Mouse (Mus musculus) urinary bladder, adult 2 months (tissue): Measurements from ENCODE around the gene Mgat4c. TPM values are rescaled to one million over a fixed set of nuclear protein-coding genes. Genes with fewer than 3 reads are reported as not detected.

Experiments
- DNase-seq: peaks from one replicate; pipeline ENCODE4 v3.0.0; 2022; ENCODE audit warnings: low spot score
- polyA plus RNA-seq: library from polyadenylated mRNA; depleted of rRNA; stranded (reverse); fragments of >200 nt; gene quantifications from 2 replicates; pipeline ENCODE4 v1.2.3, GENCODE M21; 2012; rRNA removed

Gene Mgat4c
- polyA plus RNA-seq = not detected in 2 replicates

GRCm38 (mm10) chr10:101681437-101681912 is at the start of gene Mgat4c:
Gene Mgat4c, plus strand, starts transcription at chr10:101681487.
- DNase-seq = no peak

GRCm38 (mm10) chr10:101635266-101635665 is 46.0 kb upstream of the Mgat4c start:
- no peak for DNase-seq

GRCm38 (mm10) chr10:101641048-101641447 is 40.2 kb upstream of the Mgat4c start:
- no peak for DNase-seq

GRCm38 (mm10) chr10:101681914-101682313 is 627 bp downstream of the Mgat4c start:
- no peak for DNase-seq

DNA sequence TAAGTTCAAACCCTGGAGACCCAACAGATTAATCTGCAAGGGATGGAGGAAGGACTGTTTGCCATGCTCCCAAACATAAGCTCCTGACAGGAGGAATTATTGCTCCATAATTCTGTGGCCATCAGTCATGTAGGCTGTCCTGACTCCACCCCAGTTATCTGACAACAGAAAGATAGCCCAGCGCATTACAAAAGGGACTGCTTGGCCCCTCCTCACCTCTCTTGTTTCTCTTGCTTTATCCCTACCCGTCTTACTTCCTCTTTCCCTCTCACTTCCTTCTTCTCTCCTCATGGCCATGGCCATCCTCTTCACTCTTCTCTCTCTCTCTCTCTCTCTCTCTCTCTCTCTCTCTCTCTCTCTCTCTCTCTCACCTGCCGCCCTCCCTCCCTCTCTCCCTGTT is 80.5 kb downstream of the Mgat4c start:
- DNase-seq = no peak

- DNase-seq = no peak
These were observed 89.4 kb downstream of the Mgat4c start for GRCm38 (mm10) chr10:101770688-101771087.

- DNase-seq = no peak
These were observed 89.9 kb downstream of the Mgat4c start for GRCm38 (mm10) chr10:101771157-101771556.

GRCm38 (mm10) chr10:101783161-101783744 is 102.0 kb downstream of the Mgat4c start:
- DNase-seq = no peak

- DNase-seq = no peak
These were observed 114.2 kb downstream of the Mgat4c start for GRCm38 (mm10) chr10:101795507-101795906.

DNA sequence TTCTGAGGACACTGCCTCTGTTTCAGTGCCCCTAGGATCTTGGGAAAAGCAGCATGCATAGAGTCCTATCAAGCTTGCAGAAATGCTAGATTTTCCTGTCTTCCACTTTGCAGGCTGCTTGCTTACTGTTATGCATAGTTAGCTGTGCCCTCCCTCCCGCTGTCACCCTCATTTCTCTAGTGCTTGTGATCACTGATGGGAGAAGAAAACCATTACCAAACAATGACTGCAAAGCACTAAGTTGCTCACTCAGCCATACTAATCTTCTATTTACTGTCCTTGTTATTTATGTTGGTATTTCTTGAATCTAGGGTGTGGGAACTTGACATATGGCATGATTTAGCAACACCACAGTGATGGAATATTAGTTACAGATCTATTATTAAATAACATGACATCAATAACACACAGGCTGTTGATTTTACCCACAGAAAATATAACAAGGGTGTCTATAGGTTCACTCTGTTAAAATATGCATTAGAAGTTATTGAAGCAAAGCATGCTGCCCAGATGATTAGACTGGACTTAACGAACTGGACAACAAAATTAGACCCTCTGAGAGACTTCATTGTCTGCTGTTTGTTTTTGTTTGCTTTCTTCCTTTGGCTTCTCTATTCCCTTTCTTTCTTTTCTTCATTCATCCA is 117.7 kb downstream of the Mgat4c start:
- no peak for DNase-seq

DNA sequence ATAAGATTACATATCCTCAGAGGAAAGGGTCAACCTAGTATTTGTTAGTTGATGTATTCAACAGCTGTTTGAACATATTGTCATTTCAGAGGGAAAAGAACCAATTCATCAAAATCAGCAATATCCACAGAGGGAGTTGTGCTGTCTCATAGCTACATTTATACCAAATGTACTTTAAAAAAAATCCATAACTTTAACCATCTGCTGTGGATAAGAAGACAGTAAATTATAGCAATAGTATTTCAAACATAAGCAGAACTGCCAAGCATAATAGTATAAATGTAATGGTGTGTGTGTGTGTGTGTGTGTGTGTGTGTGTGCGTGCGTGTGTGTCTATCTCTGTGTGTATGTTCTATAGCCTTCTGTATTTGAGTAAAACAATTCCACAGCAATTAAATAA is 127.5 kb downstream of the Mgat4c start:
- DNase-seq = no peak

DNA sequence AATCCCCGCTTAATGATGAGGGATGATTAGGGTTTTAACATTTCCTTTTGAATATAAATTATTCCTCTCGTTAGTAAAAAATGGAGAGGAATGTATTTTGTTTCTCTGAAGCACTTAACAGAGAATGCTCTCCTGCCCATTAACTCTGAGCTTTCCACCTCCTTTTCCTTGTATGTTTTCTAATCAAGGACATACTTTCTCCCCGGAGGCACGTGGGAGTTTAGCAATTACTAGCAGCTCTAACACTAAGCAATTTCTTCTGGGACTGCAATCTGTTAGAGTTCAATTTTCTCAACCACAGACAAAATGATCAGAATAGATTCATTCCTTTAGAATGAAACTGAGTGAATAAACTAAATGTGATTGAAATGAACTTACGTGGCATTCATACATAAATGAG is 135.6 kb downstream of the Mgat4c start:
- no peak for DNase-seq

GRCm38 (mm10) chr10:101827944-101828343 is 146.7 kb downstream of the Mgat4c start:
- DNase-seq = no peak

DNA sequence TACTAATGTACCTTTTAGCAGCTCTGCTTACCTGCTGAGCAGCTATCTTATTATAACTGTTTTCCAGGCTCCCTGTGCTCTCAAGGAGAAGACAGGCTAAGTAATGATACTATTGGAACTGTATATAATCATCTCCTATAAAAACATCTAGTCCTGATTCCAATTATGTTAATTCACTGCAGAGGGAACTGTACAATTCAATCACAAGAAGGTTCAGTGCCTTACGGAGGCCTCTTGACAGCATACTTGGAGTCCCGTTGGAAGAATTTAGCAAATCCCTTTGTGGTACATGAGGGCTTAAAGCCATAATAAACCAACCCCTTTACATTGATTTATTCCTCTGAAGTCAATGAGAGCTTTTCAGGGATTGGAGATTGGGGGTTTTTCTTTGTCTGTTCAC is 174.8 kb downstream of the Mgat4c start:
- DNase-seq = no peak

GRCm38 (mm10) chr10:101889866-101890265 is 208.6 kb downstream of the Mgat4c start:
- no peak for DNase-seq

DNA sequence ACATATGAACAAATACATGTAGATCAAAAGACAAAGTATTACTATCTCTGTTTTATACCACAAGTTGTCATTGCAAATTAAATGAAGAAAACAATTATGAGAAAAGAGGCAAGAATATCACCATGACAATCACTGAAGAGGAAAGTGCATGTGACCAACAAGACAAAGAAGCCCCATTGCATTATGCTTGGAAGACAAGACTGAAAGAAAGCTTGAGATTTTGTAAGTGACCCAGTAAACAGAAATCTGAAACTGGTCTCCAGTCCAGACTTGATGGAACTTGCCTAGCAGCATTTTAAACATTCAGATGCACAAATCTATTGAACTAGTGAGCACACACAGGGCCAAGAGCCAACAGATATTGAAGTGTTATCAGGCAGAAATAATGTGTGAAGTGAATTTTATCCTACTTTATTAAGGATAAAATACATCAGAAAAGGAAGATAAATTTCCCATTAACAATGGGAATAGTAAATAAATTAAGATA is 236.1 kb downstream of the Mgat4c start:
- no peak for DNase-seq

DNA sequence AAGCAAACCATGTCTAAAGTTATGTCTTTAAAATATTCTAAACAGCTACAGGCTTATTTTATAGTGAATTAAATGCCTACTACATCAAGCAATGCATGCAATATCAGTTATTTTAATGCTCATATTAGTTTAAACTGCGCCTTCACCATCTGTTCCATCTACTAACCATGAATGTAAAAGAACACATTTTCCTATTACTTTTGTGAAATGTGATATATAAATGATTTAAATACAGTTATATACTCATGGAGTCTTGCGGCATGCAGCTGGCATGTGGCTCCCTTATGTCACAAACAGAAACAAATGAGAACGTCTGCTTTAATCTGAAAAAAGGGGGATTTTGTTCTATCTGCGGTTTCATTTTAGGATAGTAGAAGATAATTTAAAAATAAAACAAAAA is 316.3 kb downstream of the Mgat4c start:
- no peak for DNase-seq

- DNase-seq = no peak
These were observed 361.2 kb downstream of the Mgat4c start for GRCm38 (mm10) chr10:102042513-102042912.

DNA sequence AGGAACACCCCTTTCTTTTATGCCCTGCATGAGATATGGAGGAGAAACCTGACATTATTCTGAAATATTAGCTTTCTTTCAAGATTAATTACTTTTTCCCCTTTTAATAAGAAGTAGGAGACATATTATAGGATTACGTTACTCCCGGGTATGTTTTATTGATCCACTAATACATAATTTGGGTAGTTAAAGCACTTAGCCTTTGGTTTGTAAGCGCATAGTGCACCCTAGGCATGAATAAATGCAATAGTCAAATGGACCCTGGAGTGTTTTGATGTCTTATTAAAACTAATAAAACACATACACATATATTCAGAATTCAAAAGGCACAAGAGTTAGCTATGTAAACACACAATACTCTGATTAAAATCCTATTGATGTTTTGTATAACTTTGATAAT is 374.9 kb downstream of the Mgat4c start:
- no peak for DNase-seq

- no peak for DNase-seq
These were observed 375.8 kb downstream of the Mgat4c start for GRCm38 (mm10) chr10:102056975-102057565.

DNA sequence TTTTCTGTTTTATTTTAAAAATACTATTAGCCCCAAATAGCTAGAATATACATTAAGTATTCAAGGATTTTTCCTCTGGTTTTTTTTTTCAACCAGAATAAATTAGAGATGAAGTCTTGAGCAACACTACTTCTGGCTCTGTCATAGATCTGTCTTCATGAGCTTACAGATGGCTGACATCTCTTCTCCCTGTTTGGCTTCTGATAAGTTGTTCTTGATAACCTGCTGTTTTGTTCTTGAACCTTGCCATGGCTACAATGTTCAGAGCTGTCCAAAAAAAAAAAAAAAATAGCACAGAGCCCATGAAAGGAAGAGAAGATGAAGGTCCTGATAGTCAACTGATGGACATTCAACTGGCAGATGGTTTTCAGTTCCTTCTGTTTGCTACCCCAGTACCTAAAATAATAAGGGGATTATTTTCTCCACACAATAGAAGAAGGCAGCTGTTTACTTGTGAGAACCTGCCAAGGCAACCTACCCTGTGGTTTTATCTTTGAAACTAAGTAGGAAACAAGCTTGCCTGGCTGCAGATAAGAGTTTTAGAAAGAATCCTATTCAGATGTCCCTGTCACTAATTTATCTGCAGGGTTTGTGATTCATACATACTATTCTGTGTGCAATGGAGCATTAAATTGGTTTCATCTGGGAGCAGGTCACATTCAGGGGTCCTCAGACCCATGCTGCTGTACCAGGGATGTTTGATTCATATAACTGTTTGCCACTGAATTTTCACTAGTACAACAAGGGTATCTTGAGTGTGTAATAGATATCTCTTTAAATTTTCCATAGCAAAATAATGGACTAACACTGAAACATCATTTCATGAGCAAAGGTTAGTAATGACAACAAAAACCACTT is 393.5 kb downstream of the Mgat4c start:
- no peak for DNase-seq

DNA sequence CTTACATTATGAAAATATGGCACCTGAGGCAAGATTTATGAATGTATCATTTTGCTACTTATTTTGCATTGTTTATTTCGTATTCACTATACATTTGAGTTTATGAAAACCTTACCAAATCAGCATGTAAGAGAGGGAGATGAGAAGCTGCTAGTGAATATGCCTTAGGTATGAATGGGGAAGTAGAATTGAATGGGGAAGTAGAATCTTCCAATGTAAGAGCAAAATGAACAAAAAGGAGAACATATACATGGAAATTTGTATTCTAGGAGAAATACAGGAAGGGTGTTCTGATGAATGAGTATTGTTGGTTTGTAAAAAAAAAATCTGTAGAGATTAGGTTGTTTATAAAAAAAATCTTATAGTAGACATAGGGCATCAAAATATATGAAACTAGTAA is 441.9 kb downstream of the Mgat4c start:
- DNase-seq = no peak
